Mouse (Mus musculus): ENCODE results near the gene Scn4b. TPM values are rescaled to one million over a fixed set of nuclear protein-coding genes. Genes with fewer than 3 reads are reported as not detected.
A peak's percentile ranks its signal among the peaks of the same experiment; 100 is the strongest.

Scn4b gene
- polyA plus RNA-seq, 1 experiment from 2014 or later = 0.11 TPM

- Histone ChIP-seq H3K27me3 (replicated peaks; ENCODE audit: control insufficient read depth, insufficient read depth, low read length) (no peaks in the 10 kb centered on the region), H3K4me1 (ENCODE audit: control insufficient read depth, insufficient read depth, low read length) (no peaks in the 10 kb centered on the region), H3K36me3 (ENCODE audit: control insufficient read depth, insufficient read depth, low read length) (no peaks in the 10 kb centered on the region), H3K9ac (ENCODE audit: low read length) (no peak overlapping the region), H3K4me3 (ENCODE audit: low read depth, low read length) (no peak overlapping the region), H3K9me3 (replicated peaks; ENCODE audit: control insufficient read depth, low read length) (no peaks in the 10 kb centered on the region), H3K27ac (ENCODE audit: low read depth, low read length) (no peak overlapping the region), H3K4me2 (ENCODE audit: low read length) (no peak overlapping the region)
- DNase-seq (ENCODE audit: low spot score) = no peak
- WGBS = 79% methylated on average over 1 of the region's 1 CpGs
- no peak for ATAC-seq
These were observed 32.9 kb downstream of the Scn4b start for GRCm38 (mm10) chr9:45171073-45171610.

GRCm38 (mm10) chr9:45173475-45173874 lies 35.3 kb downstream of the Scn4b start:
- 80% methylated on average over 3 of the region's 3 CpGs for WGBS
- Histone ChIP-seq H3K27me3 (replicated peaks; ENCODE audit: control insufficient read depth, insufficient read depth, low read length) (no peaks in the 10 kb centered on the region), H3K4me1 (ENCODE audit: control insufficient read depth, insufficient read depth, low read length) (no peaks in the 10 kb centered on the region), H3K9ac (ENCODE audit: low read length) (no peak overlapping the region), H3K4me3 (ENCODE audit: low read depth, low read length) (no peak overlapping the region), H3K4me2 (ENCODE audit: low read length) (no peak overlapping the region), H3K9me3 (replicated peaks; ENCODE audit: control insufficient read depth, low read length) (no peaks in the 10 kb centered on the region), H3K27ac (ENCODE audit: low read depth, low read length) (no peak overlapping the region), H3K36me3 (ENCODE audit: control insufficient read depth, insufficient read depth, low read length) (no peaks in the 10 kb centered on the region)
- ATAC-seq = no peak
- no peak for DNase-seq (ENCODE audit: low spot score)

- Histone ChIP-seq H3K9me3 (replicated peaks; ENCODE audit: control insufficient read depth, low read length) (no peaks in the 10 kb centered on the region), H3K36me3 (ENCODE audit: control insufficient read depth, insufficient read depth, low read length) (no peaks in the 10 kb centered on the region), H3K4me1 (ENCODE audit: control insufficient read depth, insufficient read depth, low read length) (no peaks in the 10 kb centered on the region), H3K9ac (ENCODE audit: low read length) (no peak overlapping the region), H3K4me3 (ENCODE audit: low read depth, low read length) (no peak overlapping the region), H3K4me2 (ENCODE audit: low read length) (no peak overlapping the region), H3K27me3 (replicated peaks; ENCODE audit: control insufficient read depth, insufficient read depth, low read length) (no peaks in the 10 kb centered on the region), H3K27ac (ENCODE audit: low read depth, low read length) (no peak overlapping the region)
- ATAC-seq (no peak), DNase-seq (ENCODE audit: low spot score) (no peak)
- 87% methylated on average over 5 of the region's 5 CpGs for WGBS
These were observed 41.1 kb downstream of the Scn4b start for GRCm38 (mm10) chr9:45179282-45179681.

GRCm38 (mm10) chr9:45181770-45182169 lies 43.6 kb downstream of the Scn4b start, which contains the start of gene BC049352:
Gene BC049352 (plus strand): TSS chr9:45182007.
- Histone ChIP-seq H3K27me3 (replicated peaks; ENCODE audit: control insufficient read depth, insufficient read depth, low read length) (no peaks in the 10 kb centered on the region), H3K36me3 (ENCODE audit: control insufficient read depth, insufficient read depth, low read length) (no peaks in the 10 kb centered on the region), H3K27ac (ENCODE audit: low read depth, low read length) (no peak within 1 kb of the TSS), H3K9ac (ENCODE audit: low read length) (no peak within 1 kb of the TSS), H3K4me2 (ENCODE audit: low read length) (no peak within 1 kb of the TSS), H3K4me1 (ENCODE audit: control insufficient read depth, insufficient read depth, low read length) (no peaks in the 10 kb centered on the region), H3K4me3 (ENCODE audit: low read depth, low read length) (no peak within 1 kb of the TSS), H3K9me3 (replicated peaks; ENCODE audit: control insufficient read depth, low read length) (no peaks in the 10 kb centered on the region)
- DNase-seq (ENCODE audit: low spot score) (no peak), ATAC-seq (no peak)
- 50% methylated on average over 2 of the region's 2 CpGs for WGBS

GRCm38 (mm10) chr9:45182521-45182920 lies 44.3 kb downstream of the Scn4b start:
- DNase-seq (ENCODE audit: low spot score) = no peak
- no peak for ATAC-seq
- no peaks in the 10 kb centered on the region for H3K4me1 ChIP-seq (ENCODE audit: control insufficient read depth, insufficient read depth, low read length)
- no peak overlapping the region for H3K4me2 ChIP-seq (ENCODE audit: low read length)
- no peaks in the 10 kb centered on the region for H3K27me3 ChIP-seq (replicated peaks; ENCODE audit: control insufficient read depth, insufficient read depth, low read length)
- no peaks in the 10 kb centered on the region for H3K36me3 ChIP-seq (ENCODE audit: control insufficient read depth, insufficient read depth, low read length)
- H3K9ac ChIP-seq (ENCODE audit: low read length) = no peak overlapping the region
- 67% methylated on average over 3 of the region's 3 CpGs for WGBS
- H3K9me3 ChIP-seq (replicated peaks; ENCODE audit: control insufficient read depth, low read length) = no peaks in the 10 kb centered on the region
- no peak overlapping the region for H3K27ac ChIP-seq (ENCODE audit: low read depth, low read length)
- H3K4me3 ChIP-seq (ENCODE audit: low read depth, low read length) = no peak overlapping the region

GRCm38 (mm10) chr9:45183266-45183665 lies 45.1 kb downstream of the Scn4b start:
- H3K9ac ChIP-seq (ENCODE audit: low read length) = no peak overlapping the region
- DNase-seq (ENCODE audit: low spot score) (no peak), ATAC-seq (no peak)
- no peaks in the 10 kb centered on the region for H3K9me3 ChIP-seq (replicated peaks; ENCODE audit: control insufficient read depth, low read length)
- no peaks in the 10 kb centered on the region for H3K36me3 ChIP-seq (ENCODE audit: control insufficient read depth, insufficient read depth, low read length)
- no peak overlapping the region for H3K4me3 ChIP-seq (ENCODE audit: low read depth, low read length)
- H3K27ac ChIP-seq (ENCODE audit: low read depth, low read length) = no peak overlapping the region
- no peaks in the 10 kb centered on the region for H3K4me1 ChIP-seq (ENCODE audit: control insufficient read depth, insufficient read depth, low read length)
- WGBS = 86% methylated on average over 6 of the region's 6 CpGs
- H3K4me2 ChIP-seq (ENCODE audit: low read length) = no peak overlapping the region
- H3K27me3 ChIP-seq (replicated peaks; ENCODE audit: control insufficient read depth, insufficient read depth, low read length) = no peaks in the 10 kb centered on the region

GRCm38 (mm10) chr9:45185250-45185649 lies 47.1 kb downstream of the Scn4b start:
- DNase-seq (ENCODE audit: low spot score) = peak; percentile 1
- H3K4me2 ChIP-seq (ENCODE audit: low read length) = no peak overlapping the region
- ATAC-seq = no peak
- whole genome bisulfite sequencing = 76% methylated on average over 4 of the region's 4 CpGs
- H3K4me3 ChIP-seq (ENCODE audit: low read depth, low read length) = no peak overlapping the region
- H3K27ac ChIP-seq (ENCODE audit: low read depth, low read length) = no peak overlapping the region
- no peaks in the 10 kb centered on the region for H3K36me3 ChIP-seq (ENCODE audit: control insufficient read depth, insufficient read depth, low read length)
- no peak overlapping the region for H3K9ac ChIP-seq (ENCODE audit: low read length)
- no peaks in the 10 kb centered on the region for H3K9me3 ChIP-seq (replicated peaks; ENCODE audit: control insufficient read depth, low read length)
- no peaks in the 10 kb centered on the region for H3K4me1 ChIP-seq (ENCODE audit: control insufficient read depth, insufficient read depth, low read length)
- no peaks in the 10 kb centered on the region for H3K27me3 ChIP-seq (replicated peaks; ENCODE audit: control insufficient read depth, insufficient read depth, low read length)

- WGBS = 87% methylated on average over 10 of the region's 10 CpGs
- Histone ChIP-seq H3K4me3 (ENCODE audit: low read depth, low read length) (no peak overlapping the region), H3K9me3 (replicated peaks; ENCODE audit: control insufficient read depth, low read length) (no peaks in the 10 kb centered on the region), H3K9ac (ENCODE audit: low read length) (no peak overlapping the region), H3K27me3 (replicated peaks; ENCODE audit: control insufficient read depth, insufficient read depth, low read length) (no peaks in the 10 kb centered on the region), H3K4me1 (ENCODE audit: control insufficient read depth, insufficient read depth, low read length) (no peaks in the 10 kb centered on the region), H3K36me3 (ENCODE audit: control insufficient read depth, insufficient read depth, low read length) (no peaks in the 10 kb centered on the region), H3K4me2 (ENCODE audit: low read length) (no peak overlapping the region), H3K27ac (ENCODE audit: low read depth, low read length) (no peak overlapping the region)
- ATAC-seq = no peak
- no peak for DNase-seq (ENCODE audit: low spot score)
These were observed 50.7 kb downstream of the Scn4b start for GRCm38 (mm10) chr9:45188570-45189563.

GRCm38 (mm10) chr9:45189661-45190174 lies 51.5 kb downstream of the Scn4b start:
- H3K27me3 ChIP-seq (replicated peaks; ENCODE audit: control insufficient read depth, insufficient read depth, low read length) = no peaks in the 10 kb centered on the region
- H3K36me3 ChIP-seq (ENCODE audit: control insufficient read depth, insufficient read depth, low read length) = no peaks in the 10 kb centered on the region
- no peaks in the 10 kb centered on the region for H3K9me3 ChIP-seq (replicated peaks; ENCODE audit: control insufficient read depth, low read length)
- no peak overlapping the region for H3K4me2 ChIP-seq (ENCODE audit: low read length)
- H3K9ac ChIP-seq (ENCODE audit: low read length) = no peak overlapping the region
- H3K4me1 ChIP-seq (ENCODE audit: control insufficient read depth, insufficient read depth, low read length) = no peaks in the 10 kb centered on the region
- WGBS = 92% methylated on average over 4 of the region's 4 CpGs
- DNase-seq (ENCODE audit: low spot score) = no peak
- no peak for ATAC-seq
- no peak overlapping the region for H3K4me3 ChIP-seq (ENCODE audit: low read depth, low read length)
- H3K27ac ChIP-seq (ENCODE audit: low read depth, low read length) = no peak overlapping the region

Data from forebrain, embryonic 14.5 days (tissue).